Mouse (Mus musculus): ENCODE results near the gene Arhgef10l.

GRCm38 (mm10) chr4:140586478-140586877 is 79.3 kb downstream of the Arhgef10l start:
- no peak for TF ChIP-seq CTCF (IDR thresholded peaks at IDR 0.05; ENCODE audit: extremely low read depth, insufficient read length, insufficient replicate concordance, low read depth, low read length)
- no peak for TF ChIP-seq POLR2A (IDR thresholded peaks at IDR 0.05; ENCODE audit: low read depth, low read length)
